Mouse (Mus musculus) embryonic fibroblast, embryonic 13.5 days (primary cell): ENCODE measurements around the gene Igf1r. TPM values are rescaled to one million over a fixed set of nuclear protein-coding genes. Genes with fewer than 3 reads are reported as not detected.

Source experiments
- H3K27ac ChIP-seq: 2 replicates; pipeline ENCODE4 v1.5.1; 2012; ENCODE audit warnings: low read length, control low read depth, inconsistent platforms; ENCODE audit not compliant: insufficient read depth
- H3K4me1 ChIP-seq: 2 replicates; pipeline ENCODE4 v1.6.1; 2011; ENCODE audit warnings: low read length; ENCODE audit not compliant: control insufficient read depth, insufficient read depth
- H3K4me3 ChIP-seq: 2 replicates; pipeline ENCODE4 v1.5.1; 2011; ENCODE audit warnings: mild to moderate bottlenecking, control low read depth, low read length; ENCODE audit not compliant: insufficient read depth
- CTCF ChIP-seq: IDR thresholded peaks from 2 replicates; pipeline ENCODE4 v1.5.1; 2011; ENCODE audit warnings: mild to moderate bottlenecking, control low read depth, low read length, moderate library complexity, borderline replicate concordance; ENCODE audit not compliant: insufficient read depth
- POLR2A ChIP-seq: IDR thresholded peaks from 2 replicates; pipeline ENCODE4 v1.6.1; 2011; ENCODE audit warnings: low read depth, mild to moderate bottlenecking, control low read depth, low read length, moderate library complexity
- polyA plus RNA-seq: library from polyadenylated mRNA; stranded (reverse); fragments of >200 nt; gene quantifications from 2 replicates; pipeline ENCODE4 v1.2.4, GENCODE M21; 2011; ENCODE audit warnings: low read depth; ENCODE audit not compliant: missing spikeins, insufficient read length

Igf1r gene
- polyA plus RNA-seq, 1 experiment: 65.4 TPM

GRCm38 (mm10) chr7:68102456-68103177, 150.0 kb downstream of the Igf1r start:
- Histone ChIP-seq H3K4me3 (no peak overlapping the region), H3K4me1 (peaks cover 4% of the 10 kb centered on the region), H3K27ac (no peak overlapping the region)
- TF ChIP-seq CTCF: no peak
- no peak for TF ChIP-seq POLR2A

- Histone ChIP-seq H3K4me1 (peaks cover 4% of the 10 kb centered on the region), H3K4me3 (no peak overlapping the region), H3K27ac (no peak overlapping the region)
- TF ChIP-seq POLR2A: no peak
Observed at GRCm38 (mm10) chr7:68103178-68103530, 150.5 kb downstream of the Igf1r start.

- no peak overlapping the region for H3K4me3 ChIP-seq
- TF ChIP-seq POLR2A (no peak), CTCF (no peak)
- H3K27ac ChIP-seq: no peak overlapping the region
- H3K4me1 ChIP-seq: peaks cover 22% of the 10 kb centered on the region
Observed at GRCm38 (mm10) chr7:68111532-68111931, 158.9 kb downstream of the Igf1r start.

GRCm38 (mm10) chr7:68112582-68112981, 160.0 kb downstream of the Igf1r start:
- no peak overlapping the region for H3K27ac ChIP-seq

GRCm38 (mm10) chr7:68114364-68114763, 161.7 kb downstream of the Igf1r start:
- H3K4me3 ChIP-seq: no peak overlapping the region
- peaks cover 18% of the 10 kb centered on the region for H3K4me1 ChIP-seq
- no peak overlapping the region for H3K27ac ChIP-seq
- TF ChIP-seq POLR2A (no peak), CTCF (no peak)

More at GRCm38 (mm10) chr7:68112582-68112981, 160.0 kb downstream of the Igf1r start:
- Histone ChIP-seq H3K4me3 (no peak overlapping the region), H3K4me1 (peaks cover 22% of the 10 kb centered on the region)
- TF ChIP-seq CTCF: no peak
- no peak for TF ChIP-seq POLR2A

- no peak overlapping the region for H3K4me3 ChIP-seq
- peaks cover 13% of the 10 kb centered on the region for H3K4me1 ChIP-seq
- TF ChIP-seq POLR2A: no peak
- TF ChIP-seq CTCF: no peak
- no peak overlapping the region for H3K27ac ChIP-seq
Observed at GRCm38 (mm10) chr7:68114983-68115715, 162.5 kb downstream of the Igf1r start.

- TF ChIP-seq CTCF: no peak
- TF ChIP-seq POLR2A: no peak
- H3K4me1 ChIP-seq: peaks cover 11% of the 10 kb centered on the region
- H3K4me3 ChIP-seq: no peak overlapping the region
- no peak overlapping the region for H3K27ac ChIP-seq
Observed at GRCm38 (mm10) chr7:68117567-68117966, 164.9 kb downstream of the Igf1r start.

- peaks cover 8% of the 10 kb centered on the region for H3K4me1 ChIP-seq
- H3K27ac ChIP-seq: no peak overlapping the region
- no peak overlapping the region for H3K4me3 ChIP-seq
- no peak for TF ChIP-seq POLR2A
- TF ChIP-seq CTCF: no peak
Observed at GRCm38 (mm10) chr7:68117981-68118380, 165.4 kb downstream of the Igf1r start.

GRCm38 (mm10) chr7:68119605-68120004, 167.0 kb downstream of the Igf1r start:
- H3K4me3 ChIP-seq: no peak overlapping the region
- TF ChIP-seq POLR2A (no peak), CTCF (no peak)
- peaks cover 4% of the 10 kb centered on the region; the same call in 1 of the 2 replicates for H3K4me1 ChIP-seq
- H3K27ac ChIP-seq: no peak overlapping the region

GRCm38 (mm10) chr7:68122418-68122817, 169.8 kb downstream of the Igf1r start:
- Histone ChIP-seq H3K4me3 (no peak overlapping the region), H3K27ac (no peak overlapping the region), H3K4me1 (peaks cover 9% of the 10 kb centered on the region)
- TF ChIP-seq CTCF: no peak
- TF ChIP-seq POLR2A: no peak
